Mouse (Mus musculus): ENCODE data around the gene Slc7a5.

Gene Slc7a5

DNA sequence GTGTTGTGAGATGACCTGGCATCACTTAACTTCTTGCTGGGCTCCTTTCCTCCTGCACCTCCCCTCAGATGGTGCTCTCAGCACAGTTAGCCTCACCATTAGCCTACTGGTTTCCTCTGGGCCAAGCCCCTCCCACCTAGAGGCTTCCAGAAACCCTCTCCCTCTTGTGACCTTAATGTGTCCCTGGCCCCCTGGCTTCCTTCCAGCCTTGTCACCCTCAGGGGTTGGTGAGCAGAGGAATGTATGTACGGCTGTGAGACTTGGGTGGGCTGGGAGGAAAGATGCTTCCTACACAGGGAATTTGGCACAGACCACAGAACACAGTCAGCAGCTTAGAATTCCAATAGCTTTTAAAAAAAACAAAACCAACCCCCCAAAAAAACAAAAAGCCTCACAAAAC, 26.7 kb downstream of the Slc7a5 start:
- DNase-seq = peak; percentile 57 to 64

DNA sequence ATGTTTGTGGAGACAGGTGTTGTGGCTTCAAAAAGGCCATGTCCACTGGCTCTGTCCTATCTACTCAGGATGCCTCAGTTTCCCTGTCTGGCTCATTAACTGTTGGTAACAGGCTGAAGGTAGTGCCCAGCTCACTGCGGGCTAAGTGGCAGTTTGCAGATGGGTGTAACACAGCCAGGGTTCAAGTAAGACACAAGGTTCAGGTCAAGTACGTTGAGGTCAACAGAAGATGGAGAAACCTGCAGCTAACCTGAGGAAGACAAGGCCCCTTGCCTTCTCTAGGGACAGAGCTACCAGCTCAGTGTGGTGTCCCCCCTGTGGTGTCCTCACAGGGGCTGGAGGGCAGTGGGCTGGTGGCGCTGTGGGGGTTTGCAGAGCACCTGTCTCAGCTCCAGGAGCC, 27.8 kb downstream of the Slc7a5 start:
- no peak for DNase-seq

DNA sequence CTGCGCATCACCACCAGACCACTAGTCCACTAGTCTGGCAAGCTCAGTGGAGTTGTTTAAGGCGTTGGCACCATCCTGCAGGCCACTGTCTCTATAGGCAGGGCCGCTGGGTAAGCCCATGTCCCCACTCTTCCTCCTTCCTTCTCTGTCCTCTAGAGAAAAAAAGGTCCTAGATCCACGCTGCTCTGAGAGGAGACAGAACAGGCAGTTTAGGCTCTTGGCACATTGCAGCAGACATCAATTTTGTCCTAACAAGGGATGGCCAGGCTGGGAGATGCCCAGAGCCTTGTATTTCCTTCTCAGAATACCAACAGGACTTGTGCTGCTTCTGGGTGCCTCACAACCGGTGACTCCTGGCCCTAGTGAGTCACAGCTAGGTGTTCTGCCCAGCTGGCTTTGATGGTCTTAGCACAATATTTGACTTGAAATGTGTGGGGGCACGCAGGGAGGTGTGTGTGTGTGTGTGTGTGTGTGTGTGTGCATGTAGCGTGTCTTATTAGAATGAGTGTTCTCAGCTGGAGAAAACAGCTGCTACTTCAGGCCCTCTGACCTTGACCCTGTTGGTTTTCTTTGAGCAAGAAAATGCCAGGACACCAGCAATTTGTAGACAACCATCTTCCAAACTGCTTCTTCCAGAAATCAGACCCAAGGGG, 29.5 kb downstream of the Slc7a5 start:
- peak; percentile 50 to 65 for DNase-seq

DNA sequence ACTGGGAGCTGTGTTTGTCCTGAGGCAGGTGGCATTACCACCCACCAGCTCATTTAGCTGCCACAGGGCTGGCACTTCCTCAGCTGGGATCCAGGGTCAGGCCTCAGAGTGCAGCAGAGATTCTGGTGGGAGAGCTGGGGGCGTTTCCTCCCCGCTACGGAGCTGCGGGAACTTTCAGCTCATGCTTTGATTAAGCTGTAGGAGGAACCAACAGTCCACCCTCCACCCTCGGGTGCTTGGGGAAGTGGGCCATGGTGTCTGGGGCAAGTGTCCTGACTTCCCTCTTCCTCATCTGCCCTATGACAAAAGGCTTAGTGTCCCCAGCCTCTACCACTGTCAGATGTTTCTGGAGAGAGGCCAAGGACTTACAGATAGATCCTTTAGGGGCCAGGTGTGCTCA, 30.3 kb downstream of the Slc7a5 start:
- peak in 1 of 2 experiments; percentile 42 for DNase-seq

DNA sequence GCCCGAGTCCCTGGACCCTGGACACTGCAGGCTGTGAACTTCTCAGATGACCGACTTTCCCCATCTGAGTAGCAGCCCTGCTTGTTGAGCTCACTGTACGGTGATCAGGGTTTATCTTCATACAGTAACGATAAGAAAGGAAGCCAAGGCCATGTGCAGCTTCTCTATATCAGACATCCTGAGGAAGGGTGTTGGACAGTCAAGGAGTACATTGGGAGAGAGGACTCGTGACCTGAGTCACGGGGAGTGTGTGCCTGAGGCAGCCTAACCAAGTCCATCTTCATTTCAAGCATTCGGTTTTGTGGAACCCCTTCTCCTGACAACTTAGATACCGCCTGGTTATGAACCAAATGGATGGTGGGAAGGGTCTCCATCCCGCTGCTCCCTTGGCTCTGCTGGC, 32.0 kb downstream of the Slc7a5 start:
- no peak for DNase-seq

DNA sequence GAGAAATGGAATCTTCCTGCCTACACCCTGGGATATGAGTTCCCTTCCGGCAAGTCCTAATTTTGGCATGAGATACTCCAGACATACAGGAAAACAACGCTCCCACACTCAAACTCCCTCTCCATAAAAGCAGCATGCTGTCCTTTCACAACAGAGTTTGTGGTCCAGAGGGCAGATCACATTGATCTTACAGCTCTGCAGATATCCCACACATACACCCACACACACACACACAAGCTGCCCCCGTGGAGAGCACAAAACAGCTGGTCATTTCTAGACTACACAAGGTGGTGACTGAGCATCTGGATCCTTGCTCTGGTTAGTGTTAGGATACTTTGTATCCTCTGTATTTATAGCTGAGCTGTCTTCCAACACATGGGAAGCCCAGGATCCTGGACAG, 32.4 kb downstream of the Slc7a5 start:
- peak; percentile 49 to 58 for DNase-seq

DNA sequence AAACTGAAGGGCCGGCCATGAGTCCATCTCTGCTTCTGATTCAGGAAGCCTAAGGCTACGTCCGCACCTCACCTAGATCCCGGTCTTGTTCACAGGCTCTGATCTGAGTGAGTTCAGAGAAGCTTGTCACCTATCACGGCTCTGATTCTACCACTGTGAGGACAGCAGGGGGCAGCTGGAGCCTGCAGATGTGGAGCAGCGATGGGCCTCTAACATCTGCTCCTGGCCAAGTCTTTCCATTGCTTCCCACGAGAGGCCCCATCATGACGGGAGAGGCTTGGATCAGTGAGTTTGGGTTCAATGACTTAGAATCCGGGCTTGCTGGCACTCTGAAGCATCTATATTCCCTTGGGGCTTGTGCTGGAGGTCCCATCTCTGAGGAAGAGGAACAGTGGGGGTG, 33.5 kb downstream of the Slc7a5 start:
- peak; percentile 80 to 86 for DNase-seq

GRCm38 (mm10) chr8:121871833-121872440, 35.6 kb downstream of the Slc7a5 start:
- peak in 1 of 2 experiments; percentile 47 for DNase-seq

DNA sequence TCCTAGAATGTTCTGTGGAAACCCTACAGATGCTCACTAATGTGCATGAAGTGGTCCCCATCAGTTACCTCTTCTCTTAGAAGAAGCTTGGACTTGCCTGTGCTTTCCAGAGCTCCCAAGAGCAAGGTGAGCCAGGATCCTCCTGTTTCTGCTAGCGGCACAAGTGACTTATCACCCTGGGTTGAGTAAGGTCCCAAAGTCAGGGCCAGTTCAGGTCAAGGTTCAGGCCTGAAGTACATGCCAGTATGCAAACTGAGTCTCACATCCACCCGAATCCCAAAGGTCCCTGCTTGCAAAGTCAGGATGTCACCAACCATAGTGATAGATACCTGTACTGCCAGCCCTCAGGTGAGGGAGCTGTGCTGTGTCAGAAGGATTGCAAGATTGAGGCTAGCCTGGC, 37.3 kb downstream of the Slc7a5 start:
- no peak for DNase-seq

DNA sequence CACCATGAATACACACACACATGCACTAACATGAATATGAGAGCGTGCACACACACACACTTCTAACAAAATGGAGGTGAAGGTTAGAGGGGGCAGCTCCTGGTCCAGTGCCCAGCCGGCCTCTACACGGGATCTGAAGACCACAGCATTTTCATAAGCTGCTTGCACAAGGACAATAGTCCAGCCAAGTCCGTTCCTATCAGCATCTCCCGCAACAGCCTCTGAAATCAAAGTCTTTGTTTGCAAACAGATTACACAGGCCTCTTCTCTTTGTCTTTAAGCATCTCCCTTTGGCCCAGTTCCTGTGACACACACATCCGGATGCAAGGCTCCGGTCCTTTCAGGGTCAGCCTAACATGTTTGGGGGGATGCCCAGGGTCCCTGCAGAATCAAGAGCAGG, 38.6 kb downstream of the Slc7a5 start:
- no peak for DNase-seq

GRCm38 (mm10) chr8:121868196-121868595, 39.3 kb downstream of the Slc7a5 start:
- no peak for DNase-seq

GRCm38 (mm10) chr8:121865356-121865755, 42.1 kb downstream of the Slc7a5 start:
- no peak for DNase-seq

GRCm38 (mm10) chr8:121861806-121862548, 45.5 kb downstream of the Slc7a5 start:
- no peak for DNase-seq

- DNase-seq = no peak
Observed at GRCm38 (mm10) chr8:121861276-121861675, 46.2 kb downstream of the Slc7a5 start.

- no peak for DNase-seq
Observed at GRCm38 (mm10) chr8:121857747-121858146, 49.7 kb downstream of the Slc7a5 start.

DNA sequence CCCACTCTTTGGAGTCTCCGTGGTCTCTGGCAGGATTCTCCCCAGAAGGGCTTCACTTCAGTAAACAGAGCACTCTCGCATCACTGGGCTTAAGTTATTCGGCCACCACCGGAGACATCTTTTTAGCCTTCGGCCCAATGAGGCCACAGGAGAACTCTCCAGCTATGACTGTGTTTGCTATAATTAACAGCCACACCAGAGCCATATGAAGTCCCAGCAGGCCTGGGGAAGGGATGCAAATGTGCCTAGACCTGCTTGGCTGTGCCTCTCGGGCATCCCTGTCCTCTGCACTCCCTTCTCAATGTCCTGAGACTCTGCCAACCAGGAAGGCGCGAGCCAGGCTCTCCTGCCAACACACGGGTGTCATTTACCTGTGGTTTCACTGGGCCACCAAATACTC, 50.2 kb downstream of the Slc7a5 start:
- no peak for DNase-seq

GRCm38 (mm10) chr8:121856071-121856746, 51.3 kb downstream of the Slc7a5 start:
- DNase-seq = no peak

DNA sequence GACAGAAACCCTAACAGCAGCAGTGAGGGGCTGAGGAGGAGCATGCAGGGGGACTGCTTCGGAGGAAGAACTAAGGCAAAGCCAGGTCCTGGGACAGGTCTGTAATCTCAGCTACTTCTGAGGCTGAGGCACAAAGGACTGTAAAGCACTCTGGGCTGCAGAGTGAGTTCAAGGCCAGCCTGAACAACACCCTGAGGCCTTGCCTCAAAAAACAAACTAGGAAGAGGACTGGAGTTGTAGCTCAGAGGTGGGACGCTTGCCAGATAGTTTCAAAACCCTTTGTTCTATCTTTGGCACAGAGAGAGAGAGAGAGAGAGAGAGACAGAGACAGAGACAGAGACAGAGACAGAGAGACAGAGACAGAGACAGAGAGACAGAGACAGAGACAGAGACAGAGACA, 53.9 kb downstream of the Slc7a5 start:
- DNase-seq = no peak

- no peak for DNase-seq
Observed at GRCm38 (mm10) chr8:121852464-121852863, 55.0 kb downstream of the Slc7a5 start.

DNA sequence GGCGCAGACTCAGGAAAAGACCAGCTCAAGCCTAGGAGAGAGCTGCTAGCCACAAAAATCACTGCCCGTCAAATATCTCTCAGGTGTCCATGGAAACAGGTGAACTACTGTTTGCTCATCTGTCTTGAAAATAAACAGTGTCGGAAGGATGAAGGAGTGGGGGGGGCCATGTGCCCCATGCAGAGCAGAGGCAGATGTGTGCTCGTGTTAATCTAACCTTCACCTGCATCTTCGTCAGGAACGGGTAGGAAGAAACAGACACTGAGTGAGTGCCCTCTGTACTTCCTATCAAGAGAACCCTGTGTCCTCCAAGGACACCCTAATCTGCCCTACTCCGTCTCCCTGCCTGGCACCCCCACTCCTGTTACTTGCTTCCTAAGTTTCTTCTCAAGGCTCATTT, 55.8 kb downstream of the Slc7a5 start:
- no peak for DNase-seq

DNA sequence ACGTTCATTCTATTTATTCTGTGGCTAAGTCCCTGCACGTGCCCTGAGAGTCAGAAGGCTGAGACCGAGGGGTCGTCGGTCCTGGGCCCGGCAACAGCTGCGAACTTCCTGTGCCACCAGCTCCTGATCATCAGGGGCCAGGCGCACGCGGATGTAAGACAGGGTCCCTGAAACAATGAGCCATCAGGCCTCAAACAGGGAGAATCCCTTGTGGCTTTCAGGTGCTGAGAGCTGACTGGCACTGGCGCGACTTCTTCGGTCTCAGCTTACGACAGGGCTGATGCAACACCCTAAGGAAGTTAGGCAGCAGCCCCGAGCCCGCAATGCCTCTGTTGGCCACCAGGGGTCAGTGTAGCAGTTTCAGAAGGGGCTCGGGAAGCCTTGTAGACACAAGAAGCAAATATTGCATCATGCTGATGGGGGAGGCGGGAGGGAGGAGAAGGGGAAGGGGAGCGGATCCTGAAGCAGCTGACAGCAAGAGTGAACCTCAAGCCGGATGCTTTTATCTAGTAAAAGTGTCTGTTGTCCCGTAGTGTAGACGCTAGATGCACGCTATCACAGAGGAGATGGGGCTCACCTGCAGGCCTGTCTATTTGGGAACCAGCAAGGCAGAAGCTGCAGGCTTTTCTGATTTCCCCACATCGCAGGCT, 56.5 kb downstream of the Slc7a5 start:
- DNase-seq = peak; percentile 97 to 98

DNA sequence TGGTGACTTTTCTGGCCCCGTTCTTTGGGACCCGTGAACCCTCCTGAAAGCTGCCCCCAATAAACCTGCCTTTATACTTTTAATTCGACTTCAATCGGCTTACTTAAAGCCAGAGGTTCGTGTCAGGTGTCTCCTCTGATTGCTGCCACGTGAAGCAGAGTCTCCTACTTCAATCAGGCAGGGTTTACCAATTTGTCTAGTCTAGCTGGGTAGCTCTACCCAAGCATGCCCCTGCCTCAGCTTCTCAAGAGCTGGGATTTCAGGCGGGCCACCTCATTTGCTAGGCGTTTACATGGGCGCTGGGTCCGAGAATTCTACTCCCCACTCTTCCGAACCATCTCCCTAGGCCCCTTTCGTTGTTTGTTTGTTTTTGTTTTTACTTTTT, 57.1 kb downstream of the Slc7a5 start:
- DNase-seq = no peak

GRCm38 (mm10) chr8:121850018-121850417, 57.5 kb downstream of the Slc7a5 start:
- DNase-seq = peak; percentile 82 to 83

All from kidney, postnatal 4 days (tissue).